Mouse (Mus musculus) liver, embryonic 14.5 days (tissue): Measurements from ENCODE around the gene Tmtc2.

ENCODE experiments used
- CTCF ChIP-seq: IDR thresholded peaks from 2 replicates; pipeline ENCODE4 v1.5.1; 2016; ENCODE audit warnings: antibody characterized with exemption, low read depth, control low read depth
- EP300 ChIP-seq: IDR thresholded peaks from 2 replicates; pipeline ENCODE4 v1.6.1; 2016; ENCODE audit warnings: antibody characterized with exemption, low read depth

- no peak for TF ChIP-seq CTCF
- no peak for TF ChIP-seq EP300
Measured at GRCm38 (mm10) chr10:105430885-105431284, 143.4 kb downstream of the Tmtc2 start.
